Mouse (Mus musculus) erythroblast, embryonic 14.5 days (primary cell): ENCODE measurements around the gene Nrxn3.

Experiments
- GATA1 ChIP-seq: IDR thresholded peaks from 2 replicates; pipeline ENCODE4 v1.6.1; 2012; ENCODE audit warnings: low read length, inconsistent platforms, mixed read lengths
- TAL1 ChIP-seq: IDR thresholded peaks from 3 replicates; pipeline ENCODE4 v1.6.1; 2012; ENCODE audit warnings: low read length, inconsistent platforms, mixed read lengths

- TF ChIP-seq GATA1 (no peak), TAL1 (no peak)
Observed at GRCm38 (mm10) chr12:89369939-89370338, 647.3 kb downstream of the Nrxn3 start.
